Mouse (Mus musculus) testis, adult 2 months (tissue): ENCODE data around the gene Sptb. TPM values are rescaled to one million over a fixed set of nuclear protein-coding genes. Genes with fewer than 3 reads are reported as not detected.
A peak's percentile ranks its signal among the peaks of the same experiment; 100 is the strongest.

Source experiments
- H3K27ac ChIP-seq: fragments of 200-500 bp; 2 replicates; pipeline ENCODE4 v1.5.1; 2012; ENCODE audit warnings: low read depth, low read length; ENCODE audit not compliant: control insufficient read depth, insufficient read depth
- H3K27me3 ChIP-seq: fragments of 200-500 bp; 2 replicates; pipeline ENCODE4 v1.6.1; 2012; ENCODE audit warnings: mild to moderate bottlenecking, low read length, moderate library complexity; ENCODE audit not compliant: control insufficient read depth, insufficient read depth
- H3K36me3 ChIP-seq: fragments of 200-500 bp; 2 replicates; pipeline ENCODE4 v1.6.1; 2012; ENCODE audit warnings: mild to moderate bottlenecking, low read length; ENCODE audit not compliant: control insufficient read depth, insufficient read depth
- H3K4me1 ChIP-seq: fragments of 200-500 bp; 2 replicates; pipeline ENCODE4 v1.6.1; 2012; ENCODE audit warnings: low read length; ENCODE audit not compliant: control insufficient read depth, insufficient read depth
- H3K4me3 ChIP-seq: fragments of 200-500 bp; 2 replicates; pipeline ENCODE4 v1.5.1; 2012; ENCODE audit warnings: low read depth, mild to moderate bottlenecking, low read length, moderate library complexity, mixed read lengths; ENCODE audit not compliant: control insufficient read depth
- CTCF ChIP-seq: fragments of 200-500 bp; IDR thresholded peaks from 2 replicates; pipeline ENCODE4 v1.5.1; 2012; ENCODE audit warnings: low read depth, mild to moderate bottlenecking, inconsistent platforms, low read length, moderate library complexity; ENCODE audit not compliant: control insufficient read depth, insufficient read depth, insufficient replicate concordance
- POLR2A ChIP-seq: fragments of 200-500 bp; IDR thresholded peaks from 2 replicates; pipeline ENCODE4 v1.6.1; 2012; ENCODE audit warnings: low read depth, mild to moderate bottlenecking, inconsistent platforms, low read length, moderate library complexity; ENCODE audit not compliant: control insufficient read depth
- polyA plus RNA-seq: library from polyadenylated mRNA; depleted of rRNA; stranded (reverse); fragments of >200 nt; gene quantifications from 2 replicates; pipeline ENCODE4 v1.2.3, GENCODE M21; 2012

The Sptb gene
- polyA plus RNA-seq, 1 experiment, result 3.9 TPM

DNA sequence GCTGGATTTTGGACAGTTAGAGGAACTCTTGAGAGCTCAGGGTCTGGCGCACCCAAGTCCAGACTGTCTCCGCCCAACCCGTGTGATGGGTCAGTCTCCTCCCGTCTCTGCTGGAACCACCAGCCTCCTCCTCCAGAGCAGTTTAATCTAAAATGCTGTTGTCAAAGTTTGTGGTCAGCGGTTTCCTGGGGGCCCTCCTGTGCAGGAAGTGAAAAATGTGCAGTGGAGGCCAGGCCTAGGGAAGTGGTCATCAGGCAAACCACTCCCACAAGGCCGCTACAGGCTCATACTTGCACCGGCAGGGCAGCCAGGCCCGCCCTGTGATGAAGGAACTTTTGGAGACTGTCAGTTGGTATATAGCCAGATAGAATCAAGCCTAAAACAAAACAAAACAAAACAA is 172.9 kb downstream of the Sptb start:
- no peaks in the 10 kb centered on the region for H3K36me3 ChIP-seq
- no peaks in the 10 kb centered on the region for H3K27me3 ChIP-seq
- no peak overlapping the region for H3K4me3 ChIP-seq
- TF ChIP-seq POLR2A (no peak), CTCF (no peak)
- peak overlapping the region; percentile 44; the same call in 1 of the 2 replicates for H3K27ac ChIP-seq
- peaks cover 13% of the 10 kb centered on the region for H3K4me1 ChIP-seq

DNA sequence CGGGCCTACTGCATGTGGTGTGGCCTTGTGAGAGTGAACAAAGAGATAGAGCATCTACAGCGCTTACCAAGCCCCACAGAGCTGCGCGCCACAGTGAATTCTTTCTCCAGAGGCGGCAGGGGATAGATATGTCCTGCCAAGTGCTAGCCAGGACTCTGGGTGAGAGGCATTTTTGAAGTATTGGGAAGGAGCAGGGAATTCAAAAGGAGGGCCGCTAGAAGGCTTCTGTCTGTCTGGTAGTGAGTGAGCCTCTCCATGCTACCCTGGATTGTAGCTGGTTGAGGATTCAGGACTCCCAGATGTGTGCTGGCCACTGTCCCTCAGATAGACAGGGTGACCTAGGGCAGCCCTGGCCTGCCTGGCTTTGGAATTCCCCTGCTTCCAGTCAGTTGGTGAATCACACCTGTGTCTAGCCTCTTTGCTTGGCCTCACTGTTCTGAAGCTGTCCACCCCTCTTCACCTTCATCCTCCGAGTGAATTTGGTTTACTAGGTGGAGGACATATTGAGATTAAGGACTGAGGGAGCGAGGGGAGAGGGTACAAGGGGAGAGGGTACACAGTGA is 173.7 kb downstream of the Sptb start:
- TF ChIP-seq CTCF, result no peak
- TF ChIP-seq POLR2A, result no peak
- Histone ChIP-seq H3K4me3 (no peak overlapping the region), H3K4me1 (peaks cover 10% of the 10 kb centered on the region), H3K36me3 (no peaks in the 10 kb centered on the region), H3K27ac (peak overlapping the region; percentile 73), H3K27me3 (no peaks in the 10 kb centered on the region)

DNA sequence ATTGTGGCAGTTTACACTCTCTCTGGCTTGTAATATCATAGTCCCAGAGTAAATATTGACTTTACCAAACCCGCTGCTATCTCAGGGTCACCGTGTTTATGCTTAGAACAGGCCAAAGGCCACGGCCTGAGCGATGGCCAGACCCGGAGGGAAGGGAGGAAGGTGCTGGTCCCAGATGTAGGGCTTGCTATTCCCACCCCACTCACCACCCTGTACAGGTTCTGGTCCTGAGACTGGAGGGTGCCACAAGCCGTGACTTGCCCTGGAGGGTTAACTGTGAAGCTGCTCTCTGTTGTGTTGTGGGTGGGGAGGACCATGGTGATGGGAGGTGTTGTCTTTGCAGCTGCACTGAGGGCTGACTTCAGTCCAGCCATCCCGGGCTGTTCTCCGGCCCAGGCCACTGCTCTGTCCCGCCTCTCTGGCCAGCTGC is 174.9 kb downstream of the Sptb start:
- Histone ChIP-seq H3K36me3 (no peaks in the 10 kb centered on the region), H3K4me3 (no peak overlapping the region; the same call in 1 of the 2 replicates), H3K27ac (peak overlapping the region; percentile 63), H3K4me1 (peaks cover 4% of the 10 kb centered on the region), H3K27me3 (no peaks in the 10 kb centered on the region)
- TF ChIP-seq POLR2A, result no peak
- no peak for TF ChIP-seq CTCF

DNA sequence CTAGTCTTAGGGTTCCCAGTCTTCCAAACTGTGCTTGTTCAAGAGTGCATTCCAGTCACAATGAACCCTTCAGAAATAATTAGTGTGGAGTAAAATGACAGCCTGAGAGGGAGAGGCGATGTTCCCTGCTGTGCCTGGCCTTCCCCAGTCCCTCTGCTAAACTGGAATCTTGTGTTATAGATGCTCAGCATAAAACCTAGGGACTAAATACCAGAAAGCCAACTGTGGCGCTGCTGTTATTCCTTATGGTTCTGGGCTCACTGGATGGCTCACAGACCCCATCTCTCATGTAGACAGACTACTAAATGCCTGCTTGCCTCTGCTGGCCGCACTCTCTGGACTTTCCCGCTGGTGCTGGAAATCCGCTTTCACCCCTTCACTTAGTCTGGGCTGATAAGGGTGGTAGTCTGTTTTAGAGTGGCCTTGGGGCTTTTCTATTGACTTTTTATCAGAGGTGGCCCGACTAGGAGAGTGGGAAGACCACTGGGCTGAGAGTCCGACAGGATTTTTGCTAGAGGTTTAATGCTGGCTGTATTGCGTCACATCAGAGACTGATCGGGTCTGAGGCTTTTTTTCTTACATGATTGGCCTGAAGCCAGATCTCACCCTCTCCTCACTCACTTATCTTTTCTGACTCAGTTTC is 175.6 kb downstream of the Sptb start:
- Histone ChIP-seq H3K36me3 (no peaks in the 10 kb centered on the region), H3K4me3 (peak overlapping the region; percentile 43), H3K27me3 (no peaks in the 10 kb centered on the region), H3K4me1 (peaks cover 4% of the 10 kb centered on the region), H3K27ac (peak overlapping the region; percentile 85)
- TF ChIP-seq POLR2A, result no peak
- TF ChIP-seq CTCF, result no peak

DNA sequence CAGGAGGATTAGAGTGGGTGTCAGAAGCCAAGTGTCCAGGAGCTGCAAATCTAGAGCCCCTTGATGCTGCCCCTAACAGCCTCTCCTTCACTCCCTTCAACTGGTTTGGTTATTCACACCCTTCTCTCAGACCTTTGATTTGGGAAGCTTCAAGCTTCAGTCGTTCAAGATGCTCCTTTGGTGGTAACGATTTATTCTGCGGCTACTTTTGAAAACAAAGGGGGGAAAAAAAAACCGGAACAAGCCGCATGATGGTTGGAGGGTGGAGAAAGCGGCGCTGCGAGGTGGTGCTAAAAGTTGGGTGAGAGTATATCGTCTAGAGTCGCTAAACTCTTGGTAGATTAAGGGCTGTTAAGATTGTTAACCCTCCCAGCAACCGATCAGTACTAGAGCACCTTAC is 176.1 kb downstream of the Sptb start:
- Histone ChIP-seq H3K27ac (peak overlapping the region; percentile 85), H3K36me3 (no peaks in the 10 kb centered on the region), H3K4me3 (peak overlapping the region; percentile 83), H3K4me1 (peaks cover 4% of the 10 kb centered on the region), H3K27me3 (no peaks in the 10 kb centered on the region)
- TF ChIP-seq POLR2A, result no peak
- no peak for TF ChIP-seq CTCF

DNA sequence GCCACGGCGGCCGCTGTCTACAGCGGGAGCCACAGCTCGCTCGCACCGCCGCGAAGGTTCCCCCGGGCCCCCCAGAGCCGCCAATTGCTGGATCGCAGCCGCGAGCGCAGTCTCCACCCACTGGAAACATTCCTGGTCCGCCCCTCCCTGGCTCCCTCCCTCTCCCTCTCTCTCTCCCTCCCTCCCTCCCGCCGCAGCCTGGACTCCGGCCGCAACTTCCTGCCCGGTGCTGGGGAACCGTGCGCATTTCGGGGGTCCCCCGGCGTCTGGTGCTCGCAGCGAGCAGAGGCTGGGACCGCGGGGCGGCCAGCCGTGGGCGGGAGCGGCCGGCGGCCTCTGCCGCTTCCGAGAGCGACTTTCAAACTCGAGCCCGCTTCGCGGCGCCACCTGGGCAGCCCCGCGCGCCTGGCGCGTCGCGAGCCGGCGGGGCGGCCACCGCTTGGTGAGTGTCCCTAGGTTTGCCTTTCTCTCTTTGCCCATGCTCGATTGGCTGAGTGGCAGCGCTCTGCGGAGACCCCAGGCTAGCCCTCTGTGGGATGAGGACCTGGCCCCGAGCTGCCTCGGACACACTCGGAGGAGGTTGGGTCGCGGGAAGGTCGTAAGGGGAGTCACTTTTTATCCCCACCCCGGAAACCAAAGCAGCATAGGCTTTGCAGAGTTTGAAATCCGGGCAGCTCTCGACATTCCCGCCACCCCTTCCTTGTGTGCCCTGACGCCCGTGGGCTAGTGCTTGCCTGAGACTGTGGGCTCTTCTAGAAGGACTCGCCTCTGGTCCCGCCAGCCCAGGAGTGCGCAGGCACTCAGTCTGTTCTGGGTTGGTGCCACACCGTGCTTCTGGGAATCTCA is 176.7 kb downstream of the Sptb start:
- H3K4me3 ChIP-seq, result peak overlapping the region; percentile 83
- no peaks in the 10 kb centered on the region for H3K36me3 ChIP-seq
- H3K27me3 ChIP-seq, result no peaks in the 10 kb centered on the region
- H3K27ac ChIP-seq, result peak overlapping the region; percentile 55
- peaks cover 4% of the 10 kb centered on the region for H3K4me1 ChIP-seq
- 0 out of 2 replicates have a peak, but pooled peaks have one; percentile 25 for TF ChIP-seq POLR2A
- TF ChIP-seq CTCF, result no peak

DNA sequence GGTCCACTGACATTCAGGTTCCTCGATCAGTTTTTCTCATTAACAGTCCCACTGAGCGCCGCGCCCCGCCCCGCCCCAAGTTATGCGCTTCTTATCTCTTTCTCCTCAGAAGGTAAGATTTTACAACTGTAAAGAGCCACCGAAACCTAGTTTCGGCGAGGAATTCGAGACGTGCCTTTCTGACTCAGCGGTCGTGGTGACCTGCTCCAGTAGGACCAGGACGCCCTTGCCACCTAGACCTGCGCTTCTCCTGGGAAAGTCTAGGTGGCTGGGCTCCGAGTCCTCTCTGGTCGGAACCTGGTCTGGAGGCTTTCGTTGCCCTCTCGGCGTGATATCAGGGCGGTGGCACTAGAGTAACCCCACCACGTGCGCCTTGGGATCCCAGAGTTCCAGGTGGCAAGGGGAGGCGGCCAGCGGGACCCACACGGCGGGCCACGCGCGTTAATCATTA is 177.4 kb downstream of the Sptb start:
- H3K27ac ChIP-seq, result peak overlapping the region; percentile 1; the same call in 1 of the 2 replicates
- H3K27me3 ChIP-seq, result no peaks in the 10 kb centered on the region
- peaks cover 4% of the 10 kb centered on the region for H3K4me1 ChIP-seq
- TF ChIP-seq POLR2A (no peak), CTCF (no peak)
- peak overlapping the region; percentile 83 for H3K4me3 ChIP-seq
- H3K36me3 ChIP-seq, result no peaks in the 10 kb centered on the region
